Mouse (Mus musculus): ENCODE data around the gene Strn. TPM values are rescaled to one million over a fixed set of nuclear protein-coding genes. Genes with fewer than 3 reads are reported as not detected.
"Not testable (repeated sequence)": the region's sequence is repeated elsewhere in the genome, so short reads cannot be mapped to it uniquely, and the experiment has no call there.

Gene Strn
- polyA plus RNA-seq, 1 experiment: 5.2 TPM

DNA sequence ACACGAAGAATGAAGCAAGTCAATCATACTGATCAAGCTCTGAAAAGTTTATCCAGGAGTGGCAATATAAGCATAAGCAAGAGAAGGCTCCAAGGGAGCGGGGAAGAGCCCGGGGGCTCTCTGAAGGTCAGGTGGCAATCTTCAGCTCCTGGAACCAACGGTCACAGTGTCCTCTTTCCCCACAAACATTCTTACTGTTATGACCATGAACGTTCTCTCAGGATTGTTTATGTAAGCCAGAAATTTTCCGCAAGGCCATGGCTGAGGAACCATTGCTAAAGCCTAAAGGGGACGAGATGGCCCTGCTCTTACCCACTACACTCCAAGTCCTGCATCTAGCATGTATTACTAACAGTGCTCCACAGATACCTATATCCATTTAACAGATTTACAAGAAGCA lies 15.3 kb downstream of the Strn start:
- DNase-seq (ENCODE audit: low read depth, low spot score): no peak
- 86% methylated on average over 7 of the region's 7 CpGs for WGBS

DNA sequence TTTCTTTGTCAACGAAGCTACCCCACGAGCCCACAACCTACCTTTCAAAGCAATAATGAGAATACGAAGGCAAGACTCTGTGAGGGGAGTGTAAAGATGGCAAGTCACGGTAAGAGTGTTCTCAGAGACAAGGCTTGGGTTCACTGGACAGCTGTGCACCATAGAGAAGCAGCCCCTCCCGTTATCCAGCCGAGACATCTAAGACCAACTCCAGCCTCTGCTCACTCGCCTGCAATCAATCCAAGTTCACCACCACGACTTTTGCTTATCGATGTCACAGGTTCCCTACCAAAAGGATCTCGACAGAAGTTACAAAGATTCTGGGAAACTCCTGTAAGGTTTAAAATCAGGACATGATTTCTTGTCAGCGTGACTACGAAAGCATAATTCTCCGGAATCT lies 17.9 kb downstream of the Strn start:
- no peak for DNase-seq (ENCODE audit: low read depth, low spot score)
- 94% methylated on average over 13 of the region's 13 CpGs for WGBS

DNA sequence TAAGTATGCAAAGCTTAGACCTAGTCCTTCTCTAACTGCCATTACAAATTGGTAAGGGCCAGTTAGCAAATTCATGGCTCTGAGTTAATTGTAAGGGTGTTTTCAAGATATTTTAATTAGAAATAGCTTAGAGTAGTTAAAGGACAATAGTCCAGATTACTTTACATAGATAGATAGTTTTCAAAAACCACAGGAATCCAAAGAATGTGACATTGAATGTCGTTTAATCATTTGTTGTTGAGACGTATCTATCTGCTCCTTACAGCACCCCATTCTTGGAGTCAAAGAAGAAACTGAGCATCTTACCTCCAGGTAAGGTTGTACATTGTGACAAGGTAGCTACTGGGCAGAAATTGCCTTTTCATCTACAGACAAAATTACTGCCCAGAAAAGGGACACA lies 26.7 kb downstream of the Strn start:
- DNase-seq (ENCODE audit: low read depth, low spot score): no peak
- 78% methylated on average over 2 of the region's 2 CpGs for WGBS

DNA sequence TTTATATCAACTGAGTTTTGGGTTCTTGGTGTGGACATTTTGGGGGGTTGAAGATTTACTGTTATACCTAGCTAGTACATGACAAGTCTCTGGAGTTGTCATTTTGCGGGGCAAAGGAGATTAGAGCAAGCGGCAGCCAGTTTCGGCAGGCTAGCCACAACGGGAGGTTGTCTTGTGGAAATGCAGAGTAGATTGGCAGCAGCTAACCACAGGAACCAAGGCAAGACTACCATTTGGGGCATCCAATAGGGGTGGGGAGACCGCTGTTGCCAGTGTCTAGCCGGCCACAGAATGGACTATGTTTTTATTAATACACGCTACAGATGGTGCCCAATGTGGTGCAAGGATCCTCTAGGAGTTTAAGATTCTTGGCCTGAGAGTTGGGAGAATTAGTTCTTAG lies 28.6 kb downstream of the Strn start:
- DNase-seq (ENCODE audit: low read depth, low spot score): no peak
- 90% methylated on average over 7 of the region's 7 CpGs for WGBS

DNA sequence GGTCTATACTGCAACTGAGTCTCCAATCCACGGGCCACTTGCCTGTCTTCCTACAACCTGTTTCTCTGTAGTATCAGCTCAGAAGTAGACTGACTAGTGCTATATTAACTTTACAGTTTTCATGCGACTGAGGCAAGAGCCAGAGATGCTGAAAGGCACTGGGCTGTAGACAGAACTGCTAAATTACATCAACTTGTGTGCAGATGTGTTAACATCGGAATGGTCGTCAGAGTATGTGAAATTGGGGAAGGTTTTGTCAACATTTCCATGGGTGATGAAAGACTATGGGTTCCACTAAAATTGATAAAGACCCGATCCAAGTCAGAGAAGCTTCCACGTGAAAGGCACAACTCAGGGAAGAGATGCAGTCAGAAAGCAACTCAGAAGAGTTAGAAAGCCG lies 34.0 kb downstream of the Strn start:
- DNase-seq (ENCODE audit: low read depth, low spot score): no peak
- 89% methylated on average over 7 of the region's 7 CpGs for WGBS

DNA sequence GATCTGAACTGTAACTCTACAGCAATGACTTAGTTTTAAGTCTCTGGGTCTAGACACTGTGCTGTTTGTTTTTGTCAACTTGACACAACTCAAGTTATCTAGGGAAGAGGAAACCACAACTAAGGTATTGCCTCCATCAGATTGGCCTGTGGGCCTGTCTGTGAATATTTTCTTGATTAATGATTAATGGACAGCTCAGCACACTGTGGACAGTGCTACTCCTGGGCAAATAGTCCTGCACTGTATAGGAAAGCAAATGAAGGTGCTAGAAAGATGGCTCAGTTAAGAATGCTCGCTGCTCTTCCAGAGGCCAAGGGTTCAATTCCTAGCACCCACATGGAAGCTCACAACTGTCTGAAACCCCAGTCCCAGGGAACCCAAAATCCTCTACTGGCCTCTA lies 38.0 kb downstream of the Strn start:
- no peak for DNase-seq (ENCODE audit: low read depth, low spot score)
- WGBS: 79% methylated on average over 1 of the region's 1 CpGs

DNA sequence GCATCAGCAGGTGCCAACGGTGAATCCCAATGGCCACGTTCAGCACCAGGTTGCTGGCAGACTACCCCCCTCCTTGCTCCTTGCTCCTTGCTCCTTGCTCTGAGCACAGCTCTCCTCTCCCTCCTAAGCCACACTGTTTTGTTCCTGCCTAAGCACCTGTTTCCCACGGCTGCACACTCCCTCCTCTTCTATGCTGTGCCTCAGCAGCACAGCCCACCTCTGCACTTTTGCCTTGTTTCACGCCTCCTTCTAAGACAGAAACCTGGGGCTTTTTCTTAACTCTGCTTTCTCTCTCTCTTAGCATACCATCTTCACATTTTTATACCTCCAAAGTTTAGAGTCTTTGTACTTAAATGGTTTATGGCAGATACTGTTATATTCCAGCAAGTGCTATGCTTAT lies 39.5 kb downstream of the Strn start:
- DNase-seq (ENCODE audit: low read depth, low spot score): no peak
- WGBS: 91% methylated on average over 4 of the region's 4 CpGs

DNA sequence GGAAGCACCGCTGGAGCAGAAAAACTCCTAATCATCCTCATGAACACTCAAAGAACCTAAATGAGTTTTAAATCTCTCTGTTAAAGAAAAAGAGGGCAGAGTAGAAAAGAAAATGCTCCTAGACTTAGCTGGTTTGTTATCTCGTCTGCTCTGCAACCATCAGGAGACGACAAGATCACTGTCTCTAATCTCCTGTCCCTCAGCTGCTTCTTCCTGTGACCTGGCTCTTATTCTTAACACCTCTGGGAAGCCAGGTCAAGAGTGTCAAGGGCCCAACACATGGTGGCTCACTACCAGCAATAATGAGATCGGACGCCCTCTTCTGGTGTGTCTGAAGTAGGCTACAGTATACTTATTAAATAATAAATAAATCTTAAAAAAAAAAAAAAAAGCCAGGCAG lies 40.1 kb downstream of the Strn start:
- no peak for DNase-seq (ENCODE audit: low read depth, low spot score)
- 92% methylated on average over 5 of the region's 5 CpGs for WGBS

DNA sequence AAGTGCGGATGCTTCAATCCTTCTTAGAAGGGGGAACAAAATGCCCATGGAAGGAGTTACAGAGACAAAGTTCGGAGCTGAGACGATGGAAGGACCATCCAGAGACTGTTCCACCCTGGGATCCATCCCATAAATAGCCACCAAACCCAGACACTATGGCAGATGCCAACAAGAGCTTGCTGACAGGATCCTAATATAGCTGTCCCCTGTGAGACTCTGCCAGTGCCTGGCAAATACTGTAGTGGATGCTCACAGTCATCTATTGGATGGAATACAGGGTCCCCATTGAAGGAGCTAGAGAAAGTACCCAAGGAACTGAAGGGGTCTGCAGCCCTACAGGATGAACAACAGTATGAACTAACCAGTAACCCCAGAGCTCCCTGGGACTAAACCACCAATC lies 47.8 kb downstream of the Strn start:
- not testable (repeated sequence) for DNase-seq (ENCODE audit: low read depth, low spot score)
- 98% methylated on average over 3 of the region's 3 CpGs for WGBS

DNA sequence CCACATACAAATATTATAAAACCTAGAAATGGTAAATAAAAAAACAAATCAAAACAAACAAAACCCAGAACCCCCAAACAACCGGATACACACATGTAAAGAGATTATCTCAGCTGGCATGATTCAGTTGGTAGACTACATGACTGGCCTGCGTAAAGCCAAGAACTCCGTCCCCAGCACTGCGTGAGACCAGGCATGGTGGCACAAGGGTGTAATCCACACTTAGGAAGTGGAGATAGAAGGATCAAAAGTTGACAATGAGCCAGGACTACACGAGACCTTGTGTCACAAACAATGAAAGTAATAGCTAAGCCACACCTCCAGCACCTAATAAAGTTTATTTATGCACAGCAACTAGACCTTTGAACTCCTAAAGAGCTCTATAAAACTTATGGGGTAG lies 49.0 kb downstream of the Strn start:
- DNase-seq (ENCODE audit: low read depth, low spot score): peak; percentile 16

DNA sequence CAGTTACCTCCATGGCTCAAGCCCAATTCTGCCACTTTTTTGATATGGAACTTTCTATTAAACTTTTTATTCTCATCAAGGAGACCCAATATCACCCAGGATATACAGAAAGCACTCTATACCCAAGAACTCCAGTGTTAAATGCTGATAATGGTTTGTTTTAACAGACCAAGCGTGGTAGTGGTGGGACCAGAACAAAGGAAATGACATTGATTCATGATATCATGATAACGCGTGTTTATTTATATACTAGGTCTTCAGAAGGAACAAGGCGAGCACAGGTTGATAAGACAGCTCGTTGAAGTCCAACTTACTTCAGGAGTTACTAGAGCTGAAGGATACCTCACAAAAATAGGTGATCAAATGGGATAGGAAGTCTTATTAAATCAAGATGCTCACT lies 52.0 kb downstream of the Strn start:
- DNase-seq (ENCODE audit: low read depth, low spot score): no peak
- 86% methylated on average over 5 of the region's 5 CpGs for WGBS

More for the DNA sequence above, 49.0 kb downstream of the Strn start:
- 48% methylated on average over 5 of the region's 5 CpGs for WGBS

DNA sequence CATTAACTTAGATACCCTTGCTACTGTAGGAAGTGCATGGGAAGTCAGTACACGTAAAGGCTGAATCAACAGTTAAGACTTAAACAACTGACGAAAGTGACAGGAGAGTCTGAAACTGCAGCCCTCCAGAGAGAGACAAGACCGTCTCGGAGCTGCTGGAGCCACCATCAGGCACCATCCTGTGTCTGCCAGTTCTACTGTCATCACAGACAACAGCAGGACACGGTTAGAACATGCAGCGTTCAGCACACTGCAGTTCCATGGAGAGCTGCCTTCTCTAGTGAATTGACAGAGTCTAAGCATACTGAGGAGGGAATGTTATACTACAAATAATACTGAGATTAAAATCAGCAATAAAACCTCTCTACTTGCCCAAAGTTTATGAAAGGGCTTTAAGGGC lies 54.6 kb downstream of the Strn start:
- DNase-seq (ENCODE audit: low read depth, low spot score): no peak
- WGBS: 84% methylated on average over 6 of the region's 6 CpGs

DNA sequence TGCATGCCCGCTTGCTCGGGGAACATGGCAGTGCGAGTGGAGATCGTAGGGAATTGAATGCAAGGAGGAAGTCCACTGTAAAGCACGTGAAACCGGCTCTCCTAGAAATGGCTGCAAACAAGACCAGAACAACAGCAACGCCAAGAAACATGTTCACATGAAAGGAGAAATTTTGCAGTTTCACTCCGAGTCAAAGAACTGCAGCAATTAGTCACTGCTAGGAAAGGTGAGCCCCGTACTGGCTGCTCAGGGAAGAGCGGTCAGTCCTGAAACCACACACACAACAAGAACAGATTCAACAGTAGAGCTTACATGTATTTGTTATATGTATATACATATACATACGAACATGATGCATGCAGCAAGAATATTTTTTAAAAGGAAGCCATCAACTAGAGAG lies 57.5 kb downstream of the Strn start:
- DNase-seq (ENCODE audit: low read depth, low spot score): no peak
- WGBS: 91% methylated on average over 11 of the region's 11 CpGs

DNA sequence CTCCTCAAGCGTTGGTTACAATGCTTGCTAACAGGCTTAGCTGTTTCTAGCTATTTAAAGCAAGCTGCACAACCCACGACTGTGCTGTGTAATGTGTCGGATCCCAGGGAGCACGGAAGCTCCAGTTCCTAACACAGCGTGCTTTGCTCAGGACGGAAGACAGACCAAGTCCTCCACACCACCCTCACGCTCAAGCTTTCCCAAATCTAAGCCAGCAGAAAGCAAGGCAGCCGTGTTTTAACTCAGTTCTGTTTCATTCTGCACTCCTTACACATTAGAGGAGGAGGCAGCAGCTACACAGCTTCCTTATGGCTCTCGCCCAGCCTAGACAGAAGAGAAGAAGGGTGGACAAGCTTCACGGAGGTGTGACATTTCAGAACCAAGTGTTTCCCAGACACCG lies 60.2 kb downstream of the Strn start:
- WGBS: 76% methylated on average over 11 of the region's 11 CpGs
- no peak for DNase-seq (ENCODE audit: low read depth, low spot score)

DNA sequence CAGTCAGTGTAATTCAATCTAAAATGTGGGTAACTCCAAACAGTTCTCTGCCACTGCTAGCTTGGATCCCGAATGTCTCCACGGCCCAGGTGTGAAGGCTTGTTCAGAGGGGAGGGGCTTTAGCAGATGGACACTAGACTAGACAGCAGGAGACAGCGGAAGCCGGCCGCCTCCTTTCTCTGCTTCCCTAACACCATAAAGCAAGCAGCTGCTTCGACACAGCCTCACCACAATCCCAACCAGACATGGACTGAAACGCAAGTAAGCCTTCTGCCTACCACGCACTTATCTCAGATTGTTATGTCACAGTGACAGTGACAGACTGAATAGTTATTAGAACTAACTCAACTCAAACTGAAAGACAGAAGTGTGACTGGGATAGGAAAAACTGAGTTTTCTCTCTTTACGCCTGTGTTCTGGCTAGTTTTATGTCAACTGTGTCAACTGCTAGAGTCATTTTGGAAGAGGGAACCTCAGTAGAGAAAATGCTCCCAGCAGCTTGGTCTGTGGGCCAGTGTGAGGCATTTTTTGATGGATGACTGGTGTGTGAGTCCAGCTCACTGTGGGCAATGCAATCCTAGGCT lies 71.9 kb downstream of the Strn start:
- no peak for DNase-seq (ENCODE audit: low read depth, low spot score)
- 84% methylated on average over 9 of the region's 9 CpGs for WGBS

DNA sequence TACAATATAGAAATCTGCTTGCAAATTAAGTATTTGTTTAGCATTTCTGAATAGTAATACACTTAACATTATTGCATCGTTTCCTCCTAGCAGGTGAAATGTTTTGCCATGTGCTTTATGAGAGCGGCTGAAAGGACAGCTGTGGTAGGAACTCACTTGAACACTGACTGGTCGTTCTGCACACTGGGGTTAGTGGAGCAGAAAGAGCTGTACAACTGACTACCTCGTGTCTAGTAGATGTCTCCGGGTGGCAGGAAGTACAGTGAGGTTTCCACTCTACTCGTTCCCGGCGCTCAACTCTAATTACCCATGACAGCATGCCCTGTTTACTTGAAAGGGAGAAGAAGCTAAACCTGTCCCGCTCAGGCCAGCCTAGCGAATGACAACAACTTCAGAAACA lies 82.2 kb downstream of the Strn start:
- no peak for DNase-seq (ENCODE audit: low read depth, low spot score)
- WGBS: 84% methylated on average over 10 of the region's 10 CpGs

DNA sequence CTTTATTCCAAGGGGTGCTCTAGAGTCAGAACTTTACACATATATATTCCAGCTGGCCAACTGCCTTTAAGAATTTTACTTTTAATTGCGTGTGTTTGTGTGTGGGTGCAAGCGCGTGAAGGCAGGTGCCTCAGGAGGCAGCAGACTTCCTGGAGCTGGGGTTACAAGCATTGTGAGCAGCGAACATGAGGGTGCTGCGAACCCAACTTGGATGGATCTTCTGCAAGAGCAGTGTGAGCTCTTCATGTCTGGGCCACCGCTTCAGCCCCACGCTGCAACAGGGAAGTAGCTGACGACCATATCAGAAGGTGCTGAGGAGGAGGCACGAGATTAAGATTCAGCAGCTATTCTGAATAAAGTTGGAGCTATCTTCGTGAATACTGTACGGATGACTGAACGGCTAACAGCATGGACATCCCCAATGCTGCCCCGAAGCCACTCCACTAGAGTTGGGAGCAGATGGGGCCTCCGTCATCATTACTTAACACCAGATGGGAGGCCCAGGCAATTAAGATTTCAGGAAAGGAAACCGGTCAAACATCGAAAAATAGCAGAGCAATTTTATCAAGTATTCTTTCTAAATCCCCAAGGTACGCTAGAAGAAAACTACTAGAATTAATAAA lies 93.0 kb downstream of the Strn start:
- DNase-seq (ENCODE audit: low read depth, low spot score): no peak
- 92% methylated on average over 17 of the region's 17 CpGs for WGBS

DNA sequence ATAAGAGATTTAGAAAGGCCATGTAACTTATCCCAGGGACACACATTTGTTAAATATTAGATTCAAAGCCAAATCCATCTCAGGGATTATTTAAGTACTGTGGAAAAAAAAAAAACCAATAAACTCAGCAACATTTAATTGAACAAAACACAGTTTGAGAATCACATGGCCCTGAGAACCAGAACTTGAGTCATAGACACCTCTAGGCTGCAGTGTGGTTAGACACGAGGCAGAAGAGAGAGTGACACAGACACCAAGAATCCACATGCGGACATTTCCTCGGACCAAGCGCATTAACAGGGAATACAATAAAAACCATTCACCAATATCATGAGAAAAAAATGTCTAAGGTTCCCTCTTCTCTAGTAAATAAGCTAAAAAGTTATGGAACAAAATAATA lies 94.7 kb downstream of the Strn start:
- 76% methylated on average over 4 of the region's 4 CpGs for WGBS
- DNase-seq (ENCODE audit: low read depth, low spot score): no peak

DNA sequence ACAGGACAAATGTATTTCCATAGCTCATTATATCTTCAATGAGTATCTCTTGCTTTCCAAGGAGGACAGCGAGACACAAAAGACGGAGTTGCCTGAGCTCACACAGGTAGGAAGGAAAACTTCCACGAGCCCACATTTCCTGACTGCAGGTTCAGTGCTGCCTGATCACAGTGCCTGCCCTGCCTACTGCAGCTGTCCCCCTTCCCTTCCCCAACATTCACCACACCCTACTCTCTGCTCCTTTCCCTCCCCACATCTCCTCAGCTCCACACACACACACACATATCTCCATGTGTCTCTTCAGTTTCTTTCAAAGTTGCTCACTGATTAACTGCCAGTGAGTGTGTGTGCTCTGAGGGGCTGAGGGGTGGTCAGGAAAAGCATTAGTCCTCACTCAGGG lies 96.6 kb downstream of the Strn start:
- DNase-seq (ENCODE audit: low read depth, low spot score): no peak
- 87% methylated on average over 3 of the region's 3 CpGs for WGBS

DNA sequence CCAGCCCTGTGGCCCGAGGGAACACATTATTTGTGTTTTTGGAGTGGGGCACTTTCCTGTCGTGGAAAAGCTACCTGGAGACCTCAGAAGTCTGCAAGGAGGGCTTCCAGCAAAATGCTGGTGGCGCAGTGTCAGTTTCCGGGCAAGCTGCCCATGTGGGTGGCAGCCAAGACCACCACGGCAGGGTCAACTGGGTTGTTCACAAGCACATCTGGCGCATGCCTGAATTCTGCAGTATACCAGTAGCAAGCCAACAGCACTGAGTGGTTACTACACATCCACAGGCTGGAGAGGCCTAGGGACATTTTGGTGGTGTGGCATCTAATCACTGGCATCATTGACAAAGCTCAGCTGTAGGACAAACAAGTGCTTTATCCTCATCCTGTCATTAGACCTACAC lies 97.9 kb downstream of the Strn start:
- no peak for DNase-seq (ENCODE audit: low read depth, low spot score)
- 63% methylated on average over 6 of the region's 6 CpGs for WGBS

DNA sequence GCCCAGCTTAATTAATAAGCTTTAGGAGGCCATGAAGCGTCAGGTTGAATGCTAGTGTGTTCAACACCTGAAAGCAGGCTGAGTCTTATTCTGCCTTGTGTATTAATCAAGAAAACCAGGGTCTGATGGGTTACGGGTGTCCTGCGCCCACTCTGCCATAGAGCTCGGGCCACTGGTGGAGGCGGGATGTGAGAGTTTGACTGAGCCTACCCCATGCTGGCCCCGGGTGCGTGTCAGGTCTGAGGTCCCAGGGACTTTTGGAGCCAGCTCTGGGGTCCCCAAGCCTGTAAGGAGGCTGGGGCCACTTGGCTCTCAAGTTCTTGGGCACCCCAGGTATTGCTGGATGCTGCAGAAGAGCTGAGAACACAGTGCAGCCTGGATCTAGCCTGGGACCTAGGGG lies 99.9 kb downstream of the Strn start:
- no peak for DNase-seq (ENCODE audit: low read depth, low spot score)
- WGBS: 95% methylated on average over 7 of the region's 7 CpGs

DNA sequence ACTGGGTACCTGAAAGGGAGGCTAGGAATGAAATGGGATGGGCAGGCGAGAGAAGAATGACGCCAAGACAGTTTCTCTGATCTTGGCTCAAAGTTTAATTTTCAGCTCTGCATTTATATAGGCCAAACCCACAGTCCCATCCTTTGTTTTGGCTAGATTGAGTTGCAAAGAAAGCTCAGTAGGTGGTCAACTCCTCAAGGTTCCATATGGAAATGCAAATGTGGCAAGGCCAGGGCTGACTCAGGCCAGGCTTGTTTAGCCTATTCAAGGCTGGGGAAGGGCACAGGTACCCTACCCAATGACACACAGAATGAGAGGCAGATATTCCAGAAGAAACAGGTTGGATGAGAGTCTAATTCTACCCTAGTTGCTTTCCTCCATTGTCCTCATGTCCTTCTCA lies 101.4 kb downstream of the Strn start:
- WGBS: 82% methylated on average over 2 of the region's 2 CpGs

More for the DNA sequence above, 101.4 kb downstream of the Strn start:
- no peak for DNase-seq (ENCODE audit: low read depth, low spot score)
